Mouse (Mus musculus) CH12.LX (cell line): ENCODE results near the gene Rnase12.

Source experiments
- CTCF ChIP-seq, 2 experiments: IDR thresholded peaks in 1 of 2; conservative IDR thresholded peaks in 1 of 2; 2 replicates each; pipeline ENCODE4 v1.5.1; 2011 to 2012; ENCODE audit warnings: low read depth in 2 of 2, low read length in 2 of 2, improper control_type of control experiment in 1 of 2, inconsistent platforms in 1 of 2, mild to moderate bottlenecking in 1 of 2, moderate library complexity in 1 of 2
- EP300 ChIP-seq: IDR thresholded peaks from 2 replicates; pipeline ENCODE4 v1.6.1; 2011; ENCODE audit warnings: low read length, improper control_type of control experiment
- MAZ ChIP-seq: IDR thresholded peaks from 2 replicates; pipeline ENCODE4 v1.6.1; 2012; ENCODE audit warnings: low read depth, mild to moderate bottlenecking, inconsistent platforms, low read length, improper control_type of control experiment, moderate library complexity
- POLR2A ChIP-seq: IDR thresholded peaks from 2 replicates; pipeline ENCODE4 v1.6.1; 2011; ENCODE audit warnings: low read depth, mild to moderate bottlenecking, improper control_type of control experiment, low read length
- TCF12 ChIP-seq: IDR thresholded peaks from 2 replicates; pipeline ENCODE4 v1.6.1; 2014; ENCODE audit warnings: low read depth, mild to moderate bottlenecking, inconsistent platforms, low read length, improper control_type of control experiment
- USF2 ChIP-seq: conservative IDR thresholded peaks from 2 replicates; pipeline ENCODE4 v1.6.1; 2011; ENCODE audit warnings: low read depth, low read length, improper control_type of control experiment
- ZKSCAN1 ChIP-seq: IDR thresholded peaks from 2 replicates; pipeline ENCODE4 v1.6.1; 2012; ENCODE audit warnings: low read depth, inconsistent platforms, low read length, improper control_type of control experiment, borderline replicate concordance
- ZNF384 ChIP-seq: IDR thresholded peaks from 2 replicates; pipeline ENCODE4 v1.6.1; 2012; ENCODE audit warnings: low read depth, low read length, improper control_type of control experiment, inconsistent platforms

DNA sequence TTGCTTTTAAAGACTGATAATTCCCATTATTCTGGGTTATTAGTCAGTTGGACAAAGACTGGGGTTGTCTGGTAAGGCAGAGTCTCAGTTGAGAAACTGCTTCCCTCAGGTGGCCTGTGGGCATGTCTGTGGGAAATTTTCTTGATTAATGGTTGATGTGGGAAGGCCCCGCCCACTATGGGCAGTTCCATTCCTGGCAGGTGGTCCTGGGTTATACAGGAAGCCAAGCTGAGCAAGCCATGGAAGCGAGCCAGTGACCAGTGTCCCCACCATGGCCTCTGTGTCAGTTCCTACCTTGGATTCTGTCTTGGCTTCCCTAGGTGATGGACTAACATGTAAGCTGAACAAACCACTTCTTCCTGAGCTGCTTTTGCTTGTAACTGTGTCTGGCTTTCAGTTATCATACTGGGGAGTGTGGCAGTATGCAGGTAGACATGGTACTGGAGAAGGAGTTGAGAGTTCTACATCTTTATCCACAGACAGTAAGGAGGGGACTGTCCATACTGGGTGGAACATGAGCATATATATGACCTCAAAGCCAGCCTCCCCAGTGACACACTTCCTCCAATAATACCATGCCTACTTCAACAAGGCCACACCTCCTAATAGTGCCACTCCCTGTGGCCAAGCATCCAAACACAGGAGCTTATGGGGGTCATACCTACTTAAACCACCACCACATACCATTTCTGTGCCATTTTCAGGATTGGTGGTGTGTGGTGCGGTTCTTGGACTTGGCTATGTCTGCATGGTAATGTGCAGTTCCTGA, 29.9 kb downstream of the Rnase12 start:
- TF ChIP-seq POLR2A (no peak), USF2 (no peak), CTCF (conservative IDR thresholded peaks at IDR 0.05 in 1 of 2, IDR thresholded peaks at IDR 0.05 in 1 of 2; ENCODE audit: low read depth in 2 of 2, low read length in 2 of 2) (no peak), ZKSCAN1 (no peak), EP300 (no peak), TCF12 (no peak), ZNF384 (no peak), MAZ (no peak)
